Mouse (Mus musculus) thymus, postnatal 14 days (tissue): Measurements from ENCODE around the gene Mrpl35.
"Not testable (repeated sequence)": the region's sequence is repeated elsewhere in the genome, so short reads cannot be mapped to it uniquely, and the experiment has no call there.

ENCODE experiments used
- DNase-seq: peaks from one replicate; pipeline ENCODE4 v3.0.0; 2021

Gene Mrpl35

DNA sequence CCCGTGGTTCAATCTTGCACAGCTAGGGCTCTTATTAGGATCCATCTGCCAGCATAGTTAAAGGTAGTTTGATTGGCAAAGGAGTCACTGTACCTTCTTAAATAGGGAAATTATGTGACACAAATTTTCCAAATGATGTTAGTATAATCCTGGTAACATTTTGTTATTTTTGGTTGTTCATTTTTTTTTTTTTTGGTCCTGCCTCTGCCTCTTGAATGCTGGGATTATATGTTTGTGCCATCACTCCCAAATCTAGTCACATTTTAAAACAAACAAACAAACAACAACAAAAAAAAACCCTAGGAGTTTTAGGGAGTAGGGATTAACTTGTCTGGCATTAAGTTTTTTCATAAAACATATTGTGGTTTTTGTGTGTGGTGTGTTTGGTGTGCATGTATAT, at the start of gene Mrpl35:
Gene Mrpl35, minus strand, starts transcription at position 101 of the 400 bp plus-strand sequence.
- DNase-seq: no peak

DNA sequence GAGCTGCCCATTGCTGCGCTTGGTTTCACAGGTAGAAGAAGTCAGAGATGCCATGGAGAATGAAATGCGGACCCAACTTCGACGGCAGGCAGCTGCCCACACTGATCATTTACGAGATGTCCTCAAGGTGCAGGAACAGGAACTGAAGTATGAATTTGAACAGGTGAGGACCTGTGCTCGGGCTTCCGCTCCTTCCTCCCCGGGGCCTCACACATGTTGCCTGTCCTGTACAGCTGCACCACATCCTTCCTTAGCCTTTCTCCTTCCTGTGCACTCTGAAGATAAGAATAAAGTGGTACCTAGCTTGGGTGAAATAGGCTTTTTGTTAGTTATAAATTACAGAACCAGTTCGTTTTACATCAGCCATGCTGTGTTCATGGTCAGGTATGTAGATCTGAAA, 44.6 kb upstream of the Mrpl35 start:
- DNase-seq: peak; percentile 59

DNA sequence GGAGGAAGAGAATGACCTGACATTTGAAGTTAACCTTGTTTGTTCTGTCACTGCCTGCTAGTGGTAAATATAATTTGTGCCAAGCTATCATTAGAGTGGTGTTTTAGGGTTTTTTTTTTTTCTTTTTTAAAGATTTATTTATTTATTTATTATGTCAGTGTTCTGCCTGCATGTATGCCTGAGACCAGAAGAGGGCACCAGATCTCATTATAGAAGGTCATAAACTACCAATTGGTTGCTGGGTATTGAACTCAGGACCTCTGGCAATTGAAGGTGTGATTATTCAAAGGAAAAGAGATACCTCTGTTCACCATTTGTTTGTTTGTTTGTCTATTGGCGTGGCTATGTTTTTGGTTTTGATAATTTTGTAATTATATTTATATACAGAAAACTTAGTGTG, 42.0 kb upstream of the Mrpl35 start:
- peak; percentile 24 for DNase-seq

DNA sequence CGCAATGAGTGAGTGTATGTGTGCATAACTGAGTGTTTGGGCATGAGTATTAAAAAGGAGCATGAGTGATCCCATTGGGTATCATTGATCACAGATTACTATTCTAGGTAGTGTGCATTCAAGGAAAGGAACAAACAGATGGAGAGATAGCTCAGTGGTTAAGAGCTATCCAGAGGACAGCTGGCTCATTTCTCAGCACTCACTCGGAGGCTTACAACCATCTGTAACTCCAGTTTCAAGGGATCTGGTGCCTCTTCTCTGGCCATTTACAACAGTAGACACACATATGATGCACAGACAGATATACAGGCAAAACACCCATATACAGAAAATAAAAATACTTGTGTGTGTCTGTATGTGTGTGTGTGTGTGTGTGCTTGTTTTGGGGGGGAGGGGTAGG, 41.0 kb upstream of the Mrpl35 start:
- DNase-seq: no peak

DNA sequence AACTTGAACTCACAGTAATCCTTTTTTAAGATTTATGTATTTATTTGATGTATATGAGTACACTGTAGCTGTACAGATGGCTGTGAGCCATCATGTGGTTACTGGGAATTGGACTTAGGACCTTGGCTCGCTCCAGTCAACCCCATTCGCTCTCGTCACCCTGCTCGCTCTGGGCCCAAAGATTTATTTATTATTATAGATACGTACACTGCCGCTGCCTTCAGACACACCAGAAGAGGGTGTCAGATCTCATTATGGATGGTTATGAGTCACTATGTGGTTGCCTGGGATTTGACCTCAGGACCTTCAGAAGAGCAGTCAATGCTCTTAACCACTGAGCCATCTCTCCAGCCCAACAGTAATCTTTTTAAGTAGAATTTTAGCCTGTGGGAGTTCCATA, 20.1 kb upstream of the Mrpl35 start:
- not testable (repeated sequence) for DNase-seq

DNA sequence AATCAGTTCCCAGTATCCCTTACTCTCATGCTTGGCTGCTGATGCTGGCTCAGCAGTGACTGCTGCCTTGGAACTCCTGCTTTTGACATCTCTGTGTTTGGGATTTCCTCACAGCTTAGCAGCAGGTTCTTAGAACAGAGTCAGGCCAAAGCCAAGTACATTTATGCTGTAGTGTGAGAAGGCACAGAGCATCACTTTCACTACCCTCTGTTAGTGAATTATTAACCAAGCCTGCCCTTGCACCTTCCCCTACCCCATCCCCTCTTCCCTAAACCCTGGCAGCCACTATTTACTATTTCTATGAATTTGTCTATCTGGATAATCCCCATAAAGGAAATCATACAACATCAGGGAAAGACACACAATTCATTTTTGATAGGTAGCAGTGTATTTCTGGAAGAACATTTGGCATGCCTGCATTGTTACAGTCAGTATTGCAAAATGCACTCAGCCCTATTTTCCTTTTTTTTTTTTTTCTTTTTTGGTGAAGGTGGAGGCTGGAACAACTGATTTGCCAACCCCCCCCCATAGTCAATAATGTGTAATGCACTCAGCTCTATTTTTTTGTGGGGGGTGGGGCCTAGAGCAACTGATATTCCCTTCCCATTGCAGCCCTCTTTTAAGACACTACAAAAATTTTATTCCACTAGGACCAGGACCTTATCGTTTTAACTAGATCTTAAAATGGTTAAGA, 14.0 kb upstream of the Mrpl35 start:
- no peak for DNase-seq

DNA sequence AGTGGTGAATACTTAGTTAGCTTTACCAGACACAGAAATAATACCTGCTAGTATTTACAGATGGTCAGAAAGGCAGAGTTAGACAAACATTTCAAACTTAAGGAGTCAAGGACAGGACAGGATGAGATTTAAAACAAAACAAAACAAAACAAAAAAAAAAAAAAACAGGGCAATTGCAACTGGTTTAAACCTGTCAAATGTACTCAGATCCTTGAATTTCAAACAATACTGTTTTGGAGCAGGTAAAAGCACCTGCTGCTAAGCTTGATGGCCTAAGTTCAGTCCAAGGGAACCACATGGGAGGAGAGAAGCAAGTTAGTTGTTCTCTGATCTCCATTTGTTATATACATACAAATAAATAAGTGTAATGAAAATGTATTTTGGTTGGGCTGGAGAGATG, 13.0 kb upstream of the Mrpl35 start:
- DNase-seq: no peak

DNA sequence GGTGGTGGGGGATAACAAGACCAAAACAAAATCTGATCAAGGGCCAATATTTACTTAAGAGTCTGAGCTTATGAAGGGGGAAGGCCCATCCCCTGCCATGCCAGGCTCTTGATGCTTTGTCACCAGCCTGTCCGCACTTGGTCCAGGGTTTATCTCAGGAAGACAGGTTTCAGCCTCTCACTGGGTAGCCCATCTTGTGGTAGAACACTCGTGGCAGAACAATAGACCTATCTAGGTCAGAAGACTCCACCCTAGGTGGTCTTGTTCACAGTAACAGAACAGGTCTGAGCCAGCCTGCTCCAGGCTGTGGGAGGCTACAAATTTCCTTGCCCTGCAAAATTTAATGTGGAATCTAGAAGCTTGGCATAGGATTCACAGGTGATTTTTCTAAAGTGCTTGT, 10.0 kb upstream of the Mrpl35 start:
- no peak for DNase-seq

DNA sequence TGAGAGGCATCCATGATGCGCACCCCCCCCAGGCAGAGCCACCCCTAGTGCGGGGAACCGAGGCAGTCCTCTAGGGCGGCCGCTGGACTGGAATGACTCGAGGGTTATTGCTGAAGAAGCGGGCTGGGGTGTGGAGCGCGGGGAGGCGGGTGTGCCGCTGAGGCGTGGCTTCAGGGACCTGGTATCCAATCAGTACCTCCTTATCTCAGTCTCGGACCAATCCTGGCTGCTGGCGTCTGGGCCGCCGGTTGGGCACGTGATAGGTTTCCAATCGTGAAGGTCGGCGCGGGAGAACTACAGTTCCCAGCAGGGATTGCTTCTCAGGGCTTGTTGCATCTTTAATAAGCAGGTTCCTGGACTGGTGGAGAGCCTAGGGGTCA, 4.8 kb upstream of the Mrpl35 start:
- DNase-seq: peak; percentile 94

DNA sequence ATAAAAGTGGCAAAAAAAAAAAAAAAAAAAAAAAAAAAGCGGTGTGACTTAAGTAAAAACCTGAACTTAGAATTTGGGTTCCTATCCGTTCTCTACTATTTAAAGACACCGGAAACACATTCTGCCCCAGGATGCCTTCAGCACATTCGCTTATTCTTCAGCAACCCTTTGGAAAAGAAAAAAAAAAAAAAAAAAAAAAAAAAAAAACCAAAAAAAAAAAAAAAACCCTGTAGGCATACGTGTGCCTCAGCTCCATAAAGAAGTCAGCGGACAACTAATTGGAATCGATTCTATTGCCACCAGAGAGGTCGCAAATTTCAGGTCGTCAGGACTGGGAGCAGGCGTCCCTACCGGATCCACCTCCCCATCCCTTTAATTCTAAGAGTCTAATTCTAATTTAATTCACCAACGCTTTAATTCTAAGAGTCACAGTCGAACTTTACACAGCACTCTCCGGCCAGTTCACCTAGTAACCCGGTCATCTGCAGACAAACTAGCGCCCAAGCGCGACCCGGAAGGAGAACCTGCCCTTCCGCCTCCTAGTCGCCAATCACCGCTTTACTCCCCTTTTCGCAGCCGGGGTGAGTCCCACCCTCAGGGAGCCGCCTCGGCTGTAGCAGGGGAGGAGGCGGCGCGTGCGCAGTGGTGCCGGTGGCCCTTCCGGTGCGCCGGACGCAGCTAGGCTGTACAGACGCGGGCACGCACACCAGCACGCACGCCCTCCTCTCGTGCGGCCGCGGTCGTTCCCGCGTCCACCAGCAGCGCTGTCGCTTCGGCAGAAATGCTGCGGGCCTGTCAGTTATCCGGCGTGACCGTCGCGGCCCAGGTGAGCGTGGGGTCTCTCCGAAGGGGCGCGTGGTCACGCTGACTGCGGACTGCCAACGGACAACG, 4.2 kb upstream of the Mrpl35 start, which contains the start of gene Immt:
Gene Immt, plus strand, starts transcription at position 642 of the 891 bp plus-strand sequence.
- DNase-seq: peak; percentile 96

DNA sequence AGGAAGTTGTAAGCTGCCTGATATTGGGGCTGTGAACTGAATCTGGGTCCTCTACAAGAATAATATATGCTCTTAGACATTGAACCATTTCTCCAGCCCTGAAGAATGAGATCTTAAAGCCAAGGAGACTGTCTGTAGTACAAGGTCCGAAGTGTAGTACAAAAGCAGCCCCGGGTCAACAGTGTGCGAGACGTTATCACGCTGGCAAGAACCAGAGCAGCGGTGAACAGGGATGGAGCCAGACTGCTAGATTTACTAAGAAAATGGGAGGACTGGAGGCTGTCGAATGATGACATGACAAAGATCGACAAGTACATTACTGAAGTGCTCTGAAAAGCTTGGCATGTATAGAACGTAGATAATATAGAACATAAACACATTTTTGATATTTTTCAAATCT, 3.0 kb upstream of the Mrpl35 start:
- no peak for DNase-seq

DNA sequence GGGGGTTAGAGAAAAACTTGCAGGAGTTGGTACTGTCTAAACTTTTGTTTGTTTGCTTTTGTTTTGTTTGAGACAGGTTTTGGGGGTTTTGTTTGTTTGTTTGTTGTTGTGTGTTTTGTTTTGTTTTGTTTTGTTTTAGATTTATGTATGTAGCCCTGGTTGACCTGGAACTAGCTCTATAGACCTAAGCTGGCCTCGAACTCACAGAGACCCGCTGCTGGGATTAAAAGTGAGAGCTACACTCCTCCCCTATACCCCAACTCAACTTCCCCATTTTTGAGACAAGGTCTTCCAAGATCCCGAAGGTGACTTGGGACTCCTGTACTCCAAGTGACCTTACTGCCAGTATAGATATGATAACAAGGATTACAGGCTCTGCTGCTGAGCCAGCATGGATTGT, 2.8 kb downstream of the Mrpl35 start:
- no peak for DNase-seq

DNA sequence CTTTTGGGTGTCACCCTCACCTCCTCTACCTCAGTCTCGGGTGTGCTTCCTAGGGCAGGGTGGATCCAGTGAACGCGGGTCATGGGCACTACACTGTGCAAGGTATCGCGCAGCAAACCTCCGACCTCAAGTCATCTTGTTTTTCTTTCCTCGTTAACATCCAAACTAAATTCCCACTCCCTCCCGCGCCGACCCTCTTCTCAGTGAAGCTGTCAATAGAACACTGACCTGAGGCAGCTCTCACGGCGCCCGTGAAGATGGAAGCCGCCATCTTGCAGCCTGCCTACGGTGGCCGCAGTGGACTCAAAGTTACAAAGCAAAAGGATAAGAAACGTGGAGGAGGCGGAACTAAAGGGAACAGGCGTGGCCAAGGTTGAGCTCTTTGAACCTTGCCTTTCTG, 3.3 kb downstream of the Mrpl35 start:
- peak; percentile 88 for DNase-seq

DNA sequence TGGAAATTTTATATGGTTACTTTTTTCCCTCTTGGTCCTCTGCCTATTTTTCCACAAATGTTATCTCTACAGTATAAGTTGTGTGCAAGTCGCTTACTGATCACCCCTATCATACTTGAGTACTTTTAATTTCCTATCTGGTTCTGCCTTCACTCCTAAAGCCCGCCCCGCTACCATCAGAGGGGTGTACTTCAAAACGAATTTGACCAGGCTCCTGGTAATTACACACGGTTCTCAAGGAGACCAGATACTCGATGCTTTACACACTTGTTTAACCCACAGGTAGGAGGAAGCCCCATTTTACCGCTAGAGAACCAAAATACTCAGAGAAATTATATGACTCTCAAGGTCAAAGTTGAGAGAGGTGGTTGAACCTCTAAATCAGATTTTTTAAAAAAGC, 3.7 kb downstream of the Mrpl35 start:
- DNase-seq: no peak

DNA sequence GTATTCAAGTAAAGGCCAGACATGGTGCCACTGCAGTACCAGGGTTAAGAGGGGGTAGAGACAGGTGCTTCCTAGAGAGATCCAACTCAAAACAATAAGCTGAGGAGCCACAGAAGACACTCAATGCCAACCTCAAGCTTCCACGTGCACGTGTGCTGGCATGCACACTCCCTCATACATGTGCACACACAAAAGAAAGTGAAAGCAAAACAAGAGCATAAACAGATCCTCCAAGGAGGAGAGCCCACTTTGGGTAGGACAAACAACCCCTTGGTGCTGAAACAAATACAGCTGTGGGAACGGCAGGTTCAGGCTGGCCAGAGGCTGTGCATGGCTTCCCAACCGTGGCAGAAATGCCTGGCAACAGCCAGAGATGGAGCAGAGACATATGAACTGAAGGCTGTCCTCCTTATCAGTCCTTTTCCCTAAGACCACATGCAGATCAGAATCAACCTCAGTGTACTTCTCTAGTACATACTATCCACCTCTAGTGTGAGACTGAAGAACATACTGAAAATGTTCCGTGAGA, 6.9 kb downstream of the Mrpl35 start:
- DNase-seq: no peak

DNA sequence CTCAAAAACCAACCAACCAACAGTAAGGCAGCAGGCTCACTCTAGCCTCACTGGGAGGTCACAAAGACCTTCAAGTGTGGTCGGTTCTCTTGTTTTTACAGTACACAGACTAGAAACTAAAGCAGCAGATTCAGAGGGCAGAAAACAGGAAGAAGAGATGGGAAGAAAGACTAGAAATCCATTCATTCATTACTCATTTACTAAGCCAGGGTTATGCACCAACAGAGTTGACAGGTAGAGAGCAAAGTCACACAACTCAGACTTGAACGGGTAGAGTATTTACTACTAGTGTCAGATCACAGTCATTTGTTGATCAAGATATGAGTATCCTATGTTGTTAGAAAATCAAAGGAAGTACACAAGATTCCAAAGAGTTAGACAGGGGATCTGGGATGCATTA, 13.9 kb downstream of the Mrpl35 start:
- DNase-seq: no peak

DNA sequence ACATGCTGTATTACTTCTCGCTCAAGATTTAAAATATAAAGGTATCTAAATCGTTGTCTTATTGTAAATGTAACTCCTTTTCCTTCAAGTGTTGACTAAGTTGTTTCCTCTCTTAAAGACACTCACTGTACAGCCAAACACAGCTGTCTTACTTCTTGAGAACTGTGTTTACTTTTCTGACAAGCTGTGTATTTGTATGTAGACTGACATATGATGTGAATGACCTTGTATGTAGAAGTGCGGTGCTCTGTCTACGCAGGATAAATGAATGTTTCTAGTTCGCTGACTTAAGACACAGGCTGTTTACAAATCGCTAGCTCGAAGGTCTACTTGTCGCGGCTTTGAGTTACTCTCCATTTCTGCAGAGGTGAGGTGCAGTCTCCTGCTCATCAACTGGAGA, 16.9 kb downstream of the Mrpl35 start:
- no peak for DNase-seq

DNA sequence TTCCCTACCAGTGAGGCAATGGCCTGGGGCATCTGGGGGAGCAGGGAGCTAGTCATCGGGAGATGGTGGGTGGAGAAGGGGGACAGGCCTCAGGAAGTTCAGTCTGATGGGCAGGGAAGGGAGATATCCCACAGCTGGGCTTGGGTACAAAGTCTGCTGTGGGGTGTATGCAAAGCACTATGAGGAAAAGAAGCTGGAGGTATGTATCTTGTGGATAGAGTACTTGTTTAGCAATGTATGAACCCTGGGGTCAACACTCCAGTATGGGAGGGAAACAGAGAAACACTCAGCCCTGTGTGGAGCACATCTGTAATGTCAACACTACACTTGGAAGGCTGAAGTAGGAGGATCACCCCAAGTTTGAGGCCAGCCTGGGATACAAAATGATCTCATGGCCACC, 20.1 kb downstream of the Mrpl35 start:
- DNase-seq: no peak

DNA sequence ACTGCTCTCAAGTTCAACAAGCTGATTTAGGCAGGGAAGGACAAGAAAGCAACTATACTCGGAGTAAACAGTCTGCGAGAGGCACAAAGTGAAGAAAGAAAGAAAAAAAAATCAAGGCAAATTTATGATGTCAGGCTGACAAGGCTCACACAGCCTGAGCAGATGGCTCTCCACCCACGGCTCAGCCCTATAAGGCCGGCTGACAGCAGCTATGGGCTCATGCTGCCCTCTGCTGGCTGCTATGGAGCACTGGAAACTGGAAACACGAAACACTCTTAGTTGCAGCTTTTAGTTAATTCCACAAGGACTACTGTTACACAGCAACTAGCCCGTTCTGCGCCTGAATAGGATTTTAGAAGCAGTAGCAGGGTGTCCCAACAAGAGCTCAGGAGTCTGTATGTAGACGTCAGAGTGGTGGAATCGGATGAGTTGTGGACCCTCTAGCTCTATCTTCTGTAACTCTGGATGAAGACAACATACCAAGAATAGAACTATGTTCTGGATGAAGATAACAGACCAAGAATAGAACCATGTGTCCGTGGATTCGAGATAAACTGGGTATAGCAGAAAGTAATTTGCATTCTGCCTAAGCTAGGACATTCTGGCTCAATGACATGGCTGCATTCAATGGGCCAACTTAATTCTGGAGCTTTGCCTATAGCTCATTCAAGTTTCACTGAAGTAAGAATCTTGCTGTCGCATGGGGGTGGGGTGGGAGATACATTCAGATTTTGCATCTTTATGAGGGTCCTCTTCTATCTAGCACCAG, 22.5 kb downstream of the Mrpl35 start:
- DNase-seq: peak; percentile 76

DNA sequence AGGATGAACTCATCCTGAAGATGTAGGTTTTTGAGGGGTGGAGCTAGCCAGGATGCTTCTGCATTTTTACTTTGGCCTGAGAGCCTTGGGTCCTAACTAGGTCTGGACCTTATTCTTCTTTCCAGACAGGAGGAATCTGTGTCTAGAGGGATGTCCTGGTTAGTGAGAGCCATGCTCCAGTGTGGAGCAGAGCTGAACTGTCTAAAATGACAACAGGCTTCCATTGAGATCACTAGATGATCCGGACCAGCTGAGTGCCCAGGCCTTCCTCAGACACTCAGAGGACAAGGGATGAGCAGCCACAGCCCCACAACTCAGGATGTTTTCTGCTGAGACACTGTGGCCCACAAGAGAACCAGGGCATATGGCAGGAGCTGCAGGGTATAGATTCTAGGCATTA, 23.2 kb downstream of the Mrpl35 start:
- no peak for DNase-seq

DNA sequence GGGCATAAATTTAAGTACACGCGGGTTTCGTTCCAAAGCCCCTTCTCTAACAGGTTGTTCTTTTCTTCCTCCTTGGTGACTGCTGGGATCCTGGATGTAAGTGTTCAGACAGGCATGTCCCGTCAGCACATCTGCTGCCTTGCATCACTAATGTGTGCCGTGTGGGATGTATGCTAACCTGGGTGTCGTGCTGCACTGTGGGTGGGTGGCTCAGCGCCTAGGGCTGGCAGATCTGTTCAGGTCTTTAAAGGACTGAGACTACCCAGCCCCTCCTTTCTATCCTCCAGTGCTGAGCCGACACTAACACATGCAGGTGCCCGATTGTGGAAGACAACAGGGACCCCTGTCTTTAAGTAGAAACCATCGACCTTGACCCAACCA, 25.1 kb downstream of the Mrpl35 start:
- DNase-seq: no peak

DNA sequence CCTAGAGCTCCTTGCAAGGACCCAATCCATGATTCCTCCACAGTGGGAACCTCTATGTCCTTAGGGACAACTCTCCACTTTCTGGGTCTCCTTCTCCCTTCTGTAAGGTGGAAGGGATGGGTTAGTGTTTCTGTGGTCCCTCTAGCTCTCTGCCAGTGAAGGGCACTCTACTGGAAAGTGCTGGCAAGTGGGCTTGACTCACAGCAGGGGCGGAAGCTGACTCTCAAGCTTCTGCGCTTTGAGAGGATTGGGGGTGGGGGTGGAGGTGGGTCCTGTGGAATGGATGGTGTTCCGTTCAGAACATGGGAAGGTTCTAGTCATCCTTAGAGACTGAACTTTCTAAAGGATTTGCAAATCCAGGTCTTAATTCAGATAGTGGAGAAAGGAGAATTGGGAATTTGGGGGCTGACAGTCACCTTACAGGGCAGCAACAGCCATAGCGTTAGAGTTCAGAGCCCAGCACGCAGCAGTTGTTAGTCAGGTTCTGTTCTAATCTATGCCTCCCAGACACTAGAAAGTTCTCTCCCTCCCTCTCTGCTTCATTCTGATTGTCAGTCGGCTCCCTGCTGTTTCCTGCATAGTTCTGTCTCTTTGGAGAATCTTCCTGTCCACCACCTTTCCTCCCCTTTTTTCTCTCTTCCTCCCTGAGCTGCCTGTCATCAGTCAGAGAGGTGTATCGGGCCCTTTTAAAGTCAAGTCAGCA, 25.6 kb downstream of the Mrpl35 start:
- no peak for DNase-seq

DNA sequence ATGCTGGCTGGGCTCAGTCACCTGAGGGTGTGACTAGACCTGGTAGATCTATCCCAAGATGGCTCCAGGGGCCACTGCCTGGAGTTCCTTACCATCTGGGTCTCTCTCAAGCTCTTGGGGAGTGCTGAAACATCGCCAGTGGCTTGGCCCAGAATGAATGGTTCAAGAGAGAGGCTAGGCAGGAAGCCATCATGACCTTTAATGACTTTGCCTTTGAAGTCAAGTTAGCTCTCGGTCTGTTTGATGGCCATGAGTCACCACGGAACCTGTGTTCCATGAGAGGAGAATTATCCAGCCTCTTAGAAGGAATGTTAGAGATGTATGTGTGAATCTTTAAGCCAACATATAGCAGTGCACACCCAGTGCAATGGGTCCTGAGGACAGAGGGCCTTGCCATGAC, 27.4 kb downstream of the Mrpl35 start:
- no peak for DNase-seq
